Mouse (Mus musculus): ENCODE measurements around the gene Wdr46. TPM values are rescaled to one million over a fixed set of nuclear protein-coding genes. Genes with fewer than 3 reads are reported as not detected.
A peak's percentile ranks its signal among the peaks of the same experiment; 100 is the strongest.

Gene Wdr46
- polyA plus RNA-seq, 1 experiment from 2014 or later = 44.0 TPM

GRCm38 (mm10) chr17:33924577-33925283 lies 15.7 kb upstream of the Wdr46 start:
- Histone ChIP-seq H3K4me1 (peaks cover 31% of the 10 kb centered on the region), H3K9me3 (replicated peaks) (no peaks in the 10 kb centered on the region), H3K36me3 (peaks cover 13% of the 10 kb centered on the region), H3K4me3 (replicated peaks) (no peak overlapping the region), H3K9ac (no peak overlapping the region), H3K27ac (no peak overlapping the region), H3K4me2 (no peak overlapping the region), H3K27me3 (no peaks in the 10 kb centered on the region)
- 89% methylated on average over 10 of the region's 10 CpGs for WGBS
- no peak for ATAC-seq (replicated peaks; ENCODE audit: low FRiP score)

- Histone ChIP-seq H3K4me1 (peaks cover 25% of the 10 kb centered on the region), H3K4me2 (no peak overlapping the region), H3K27me3 (no peaks in the 10 kb centered on the region), H3K9ac (no peak overlapping the region), H3K27ac (no peak overlapping the region), H3K36me3 (peaks cover 13% of the 10 kb centered on the region), H3K9me3 (replicated peaks) (no peaks in the 10 kb centered on the region), H3K4me3 (replicated peaks) (no peak overlapping the region)
- ATAC-seq (replicated peaks; ENCODE audit: low FRiP score) = no peak
- 85% methylated on average over 21 of the region's 21 CpGs for WGBS
These were observed 14.9 kb upstream of the Wdr46 start for GRCm38 (mm10) chr17:33925406-33926116.

GRCm38 (mm10) chr17:33926207-33926932 lies 14.1 kb upstream of the Wdr46 start:
- no peak overlapping the region for H3K27ac ChIP-seq
- H3K27me3 ChIP-seq = no peaks in the 10 kb centered on the region
- no peak overlapping the region for H3K9ac ChIP-seq
- no peaks in the 10 kb centered on the region for H3K9me3 ChIP-seq (replicated peaks)
- H3K4me1 ChIP-seq = peaks cover 26% of the 10 kb centered on the region
- no peak overlapping the region for H3K4me2 ChIP-seq
- no peak for ATAC-seq (replicated peaks; ENCODE audit: low FRiP score)
- 79% methylated on average over 17 of the region's 17 CpGs for WGBS
- H3K4me3 ChIP-seq (replicated peaks) = no peak overlapping the region
- peaks cover 13% of the 10 kb centered on the region for H3K36me3 ChIP-seq

GRCm38 (mm10) chr17:33928251-33928947 lies 12.1 kb upstream of the Wdr46 start:
- no peak for ATAC-seq (replicated peaks; ENCODE audit: low FRiP score)
- no peaks in the 10 kb centered on the region for H3K27me3 ChIP-seq
- WGBS = 61% methylated on average over 21 of the region's 21 CpGs

GRCm38 (mm10) chr17:33929371-33930279 lies 10.8 kb upstream of the Wdr46 start, which contains the start of gene Rgl2:
Rgl2 (plus strand) TSS chr17:33929543.
- peak within 1 kb of the TSS; percentile 90 for H3K9ac ChIP-seq
- H3K27ac ChIP-seq = peak within 1 kb of the TSS; percentile 98
- peaks cover 33% of the 10 kb centered on the region for H3K36me3 ChIP-seq
- under 1% methylated on average over 79 of the region's 80 CpGs for WGBS
- no peaks in the 10 kb centered on the region for H3K27me3 ChIP-seq
- no peaks in the 10 kb centered on the region for H3K9me3 ChIP-seq (replicated peaks)
- ATAC-seq (replicated peaks; ENCODE audit: low FRiP score) = peak; percentile 83
- peak within 1 kb of the TSS; percentile 99 for H3K4me2 ChIP-seq
- peaks cover 24% of the 10 kb centered on the region for H3K4me1 ChIP-seq
- peak within 1 kb of the TSS; percentile 87 for H3K4me3 ChIP-seq (replicated peaks)

More at GRCm38 (mm10) chr17:33928251-33928947, 12.1 kb upstream of the Wdr46 start:
- H3K4me2 ChIP-seq = peak overlapping the region; percentile 99
- H3K4me1 ChIP-seq = peaks cover 24% of the 10 kb centered on the region
- H3K36me3 ChIP-seq = peaks cover 28% of the 10 kb centered on the region
- peak overlapping the region; percentile 87 for H3K4me3 ChIP-seq (replicated peaks)
- H3K9me3 ChIP-seq (replicated peaks) = no peaks in the 10 kb centered on the region
- no peak overlapping the region for H3K27ac ChIP-seq
- peak overlapping the region; percentile 90 for H3K9ac ChIP-seq

GRCm38 (mm10) chr17:33930280-33931158 lies 9.9 kb upstream of the Wdr46 start:
- Histone ChIP-seq H3K9me3 (replicated peaks) (no peaks in the 10 kb centered on the region), H3K27ac (peak overlapping the region; percentile 98), H3K36me3 (peaks cover 36% of the 10 kb centered on the region), H3K4me2 (peak overlapping the region; percentile 99), H3K4me1 (peaks cover 24% of the 10 kb centered on the region), H3K9ac (peak overlapping the region; percentile 90), H3K27me3 (no peaks in the 10 kb centered on the region), H3K4me3 (replicated peaks) (peak overlapping the region; percentile 87)
- ATAC-seq (replicated peaks; ENCODE audit: low FRiP score) = peak; percentile 16; the same call in 1 of the 2 replicates
- WGBS = under 1% methylated on average over 45 of the region's 45 CpGs

- 38% methylated on average over 18 of the region's 18 CpGs for WGBS
- H3K36me3 ChIP-seq = peaks cover 38% of the 10 kb centered on the region
- ATAC-seq (replicated peaks; ENCODE audit: low FRiP score) = no peak
- peak overlapping the region; percentile 90 for H3K9ac ChIP-seq
- no peaks in the 10 kb centered on the region for H3K27me3 ChIP-seq
- H3K4me1 ChIP-seq = peaks cover 24% of the 10 kb centered on the region
- peak overlapping the region; percentile 87 for H3K4me3 ChIP-seq (replicated peaks)
- H3K9me3 ChIP-seq (replicated peaks) = no peaks in the 10 kb centered on the region
- H3K4me2 ChIP-seq = peak overlapping the region; percentile 99
- H3K27ac ChIP-seq = no peak overlapping the region
These were observed 9.1 kb upstream of the Wdr46 start for GRCm38 (mm10) chr17:33931159-33931866.

GRCm38 (mm10) chr17:33931947-33932346 lies 8.5 kb upstream of the Wdr46 start:
- Histone ChIP-seq H3K4me2 (no peak overlapping the region), H3K27me3 (no peaks in the 10 kb centered on the region), H3K27ac (no peak overlapping the region), H3K9ac (no peak overlapping the region), H3K4me3 (replicated peaks) (no peak overlapping the region), H3K36me3 (peaks cover 41% of the 10 kb centered on the region), H3K9me3 (replicated peaks) (no peaks in the 10 kb centered on the region), H3K4me1 (peaks cover 24% of the 10 kb centered on the region)
- ATAC-seq (replicated peaks; ENCODE audit: low FRiP score) = no peak
- WGBS = 93% methylated on average over 11 of the region's 11 CpGs

- H3K9ac ChIP-seq = no peak overlapping the region
- WGBS = 86% methylated on average over 14 of the region's 14 CpGs
- no peaks in the 10 kb centered on the region for H3K9me3 ChIP-seq (replicated peaks)
- H3K4me2 ChIP-seq = no peak overlapping the region
- H3K4me3 ChIP-seq (replicated peaks) = no peak overlapping the region
- no peak for ATAC-seq (replicated peaks; ENCODE audit: low FRiP score)
- H3K27ac ChIP-seq = no peak overlapping the region
- H3K36me3 ChIP-seq = peaks cover 44% of the 10 kb centered on the region
- peaks cover 24% of the 10 kb centered on the region for H3K4me1 ChIP-seq
- no peaks in the 10 kb centered on the region for H3K27me3 ChIP-seq
These were observed 8.0 kb upstream of the Wdr46 start for GRCm38 (mm10) chr17:33932448-33932847.

- H3K4me2 ChIP-seq = no peak overlapping the region
- peaks cover 21% of the 10 kb centered on the region for H3K4me1 ChIP-seq
- ATAC-seq (replicated peaks; ENCODE audit: low FRiP score) = no peak
- H3K4me3 ChIP-seq (replicated peaks) = no peak overlapping the region
- H3K9me3 ChIP-seq (replicated peaks) = no peaks in the 10 kb centered on the region
- H3K27me3 ChIP-seq = no peaks in the 10 kb centered on the region
- H3K36me3 ChIP-seq = peaks cover 46% of the 10 kb centered on the region
- 90% methylated on average over 15 of the region's 15 CpGs for WGBS
- no peak overlapping the region for H3K9ac ChIP-seq
- no peak overlapping the region for H3K27ac ChIP-seq
These were observed 7.5 kb upstream of the Wdr46 start for GRCm38 (mm10) chr17:33932970-33933369.

Data from kidney, embryonic 15.5 days (tissue).